Mouse (Mus musculus) NIH3T3 (cell line): ENCODE data around the gene Tmem50a.
A peak's percentile ranks its signal among the peaks of the same experiment; 100 is the strongest.
"Not testable (repeated sequence)": the region's sequence is repeated elsewhere in the genome, so short reads cannot be mapped to it uniquely, and the experiment has no call there.

Source experiments
- DNase-seq: peaks from one replicate; pipeline ENCODE4 v3.0.0-alpha.2; 2012; ENCODE audit warnings: low read depth

The Tmem50a gene

GRCm38 (mm10) chr4:134923258-134924018 lies 8.6 kb upstream of the Tmem50a start, which contains the start of gene Rsrp1:
Gene Rsrp1 (plus strand): TSS chr4:134923592.
- peak; percentile 99 for DNase-seq

- DNase-seq = no peak
These were observed 8.1 kb upstream of the Tmem50a start for GRCm38 (mm10) chr4:134922925-134923244.

DNA sequence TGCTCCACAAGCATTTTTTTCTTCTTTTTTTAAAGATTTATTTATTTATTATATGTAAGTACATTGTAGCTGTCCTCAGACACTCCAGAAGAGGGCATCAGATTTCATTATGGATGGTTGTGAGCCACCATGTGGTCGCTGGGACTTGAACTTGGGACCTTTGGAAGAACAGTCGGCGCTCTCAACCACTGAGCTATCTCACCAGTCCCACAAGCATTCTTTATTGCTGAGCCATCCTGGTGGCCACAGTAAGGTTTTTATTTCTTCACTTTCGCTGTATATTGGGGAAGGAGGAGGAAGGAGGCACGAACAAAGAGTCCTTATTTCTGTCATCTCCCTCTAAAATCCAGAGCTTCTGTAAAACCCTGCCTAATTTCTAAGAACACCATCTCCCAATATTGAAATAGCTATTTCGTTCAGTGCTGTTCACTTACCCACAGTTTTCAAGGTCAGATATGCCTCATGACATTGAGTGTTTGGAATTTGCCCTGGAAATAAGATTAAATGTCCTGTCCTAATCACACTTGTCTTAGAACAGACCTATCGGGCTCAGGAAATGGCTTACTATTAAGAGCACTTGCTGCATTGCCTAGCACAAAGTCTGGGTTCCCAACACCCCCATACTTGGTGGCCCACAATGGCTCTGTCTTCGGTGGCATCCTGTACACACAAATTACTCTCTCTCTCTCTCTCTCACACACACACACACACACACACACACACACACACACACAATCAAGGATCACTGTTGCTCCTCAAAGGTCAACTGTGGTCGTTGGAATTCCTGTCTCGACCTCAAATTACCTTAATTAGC lies 7.5 kb upstream of the Tmem50a start:
- DNase-seq = no peak

GRCm38 (mm10) chr4:134921703-134922102 lies 6.9 kb upstream of the Tmem50a start:
- no peak for DNase-seq

DNA sequence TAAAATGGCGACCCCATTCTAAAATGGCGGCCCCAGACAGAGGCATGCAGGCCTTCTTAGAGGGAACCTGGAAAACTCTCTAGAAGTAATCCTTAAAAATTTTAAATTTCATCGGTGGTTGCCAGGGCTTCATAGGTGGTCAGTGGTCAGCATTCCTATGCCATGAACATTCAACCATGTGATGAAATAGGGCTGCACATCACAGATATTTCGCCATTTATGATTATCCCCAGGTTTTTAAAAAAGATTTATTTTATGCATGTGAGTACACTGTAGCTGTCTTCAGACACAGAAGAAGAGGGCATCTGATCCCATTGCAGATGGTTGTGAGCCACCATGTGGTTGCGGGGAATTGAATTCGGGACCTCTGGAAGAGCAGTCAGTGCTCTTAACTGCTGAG lies 5.8 kb upstream of the Tmem50a start:
- peak; percentile 77 for DNase-seq

DNA sequence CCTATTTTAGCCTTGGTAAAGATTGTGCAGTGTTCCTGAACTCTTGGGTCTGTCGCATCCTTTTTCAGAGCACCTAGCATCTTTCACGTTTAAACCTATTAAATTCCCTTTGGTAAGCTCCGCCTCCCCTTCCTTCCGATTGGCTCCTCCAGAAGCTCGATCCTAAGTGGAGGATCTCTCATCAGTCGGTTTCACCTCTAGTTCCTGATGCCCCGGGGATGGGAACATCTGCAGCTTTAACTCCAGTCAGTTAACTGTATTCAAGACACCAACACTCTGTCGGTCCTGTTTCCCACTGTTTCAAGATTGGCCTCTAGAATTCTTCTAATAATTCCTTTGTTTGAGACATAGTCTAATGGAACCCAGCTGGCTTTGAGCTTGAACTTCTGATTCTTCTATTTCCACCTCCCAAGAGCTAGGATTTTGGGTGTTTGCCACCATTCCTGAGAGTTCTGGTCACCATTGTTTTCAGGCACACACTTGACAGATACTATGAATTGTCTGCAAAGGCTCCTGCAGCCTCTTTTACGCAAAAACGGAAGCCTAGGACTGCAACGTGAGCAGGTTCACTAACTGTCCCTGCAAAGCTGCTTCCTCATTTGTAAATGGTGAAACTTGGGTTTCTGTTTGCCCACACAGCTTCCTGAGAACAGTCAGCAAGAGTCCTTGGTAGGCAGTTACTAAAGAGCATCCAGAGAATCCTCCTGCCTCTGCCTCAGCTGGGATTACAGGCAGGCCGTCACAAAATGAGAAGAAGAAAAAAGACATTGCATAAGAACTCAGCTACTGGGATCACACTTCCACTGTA lies 5.1 kb upstream of the Tmem50a start:
- DNase-seq = peak; percentile 50

- peak; percentile 83 for DNase-seq
These were observed 3.6 kb upstream of the Tmem50a start for GRCm38 (mm10) chr4:134918381-134918780.

GRCm38 (mm10) chr4:134917194-134917593 lies 2.4 kb upstream of the Tmem50a start:
- DNase-seq = no peak

DNA sequence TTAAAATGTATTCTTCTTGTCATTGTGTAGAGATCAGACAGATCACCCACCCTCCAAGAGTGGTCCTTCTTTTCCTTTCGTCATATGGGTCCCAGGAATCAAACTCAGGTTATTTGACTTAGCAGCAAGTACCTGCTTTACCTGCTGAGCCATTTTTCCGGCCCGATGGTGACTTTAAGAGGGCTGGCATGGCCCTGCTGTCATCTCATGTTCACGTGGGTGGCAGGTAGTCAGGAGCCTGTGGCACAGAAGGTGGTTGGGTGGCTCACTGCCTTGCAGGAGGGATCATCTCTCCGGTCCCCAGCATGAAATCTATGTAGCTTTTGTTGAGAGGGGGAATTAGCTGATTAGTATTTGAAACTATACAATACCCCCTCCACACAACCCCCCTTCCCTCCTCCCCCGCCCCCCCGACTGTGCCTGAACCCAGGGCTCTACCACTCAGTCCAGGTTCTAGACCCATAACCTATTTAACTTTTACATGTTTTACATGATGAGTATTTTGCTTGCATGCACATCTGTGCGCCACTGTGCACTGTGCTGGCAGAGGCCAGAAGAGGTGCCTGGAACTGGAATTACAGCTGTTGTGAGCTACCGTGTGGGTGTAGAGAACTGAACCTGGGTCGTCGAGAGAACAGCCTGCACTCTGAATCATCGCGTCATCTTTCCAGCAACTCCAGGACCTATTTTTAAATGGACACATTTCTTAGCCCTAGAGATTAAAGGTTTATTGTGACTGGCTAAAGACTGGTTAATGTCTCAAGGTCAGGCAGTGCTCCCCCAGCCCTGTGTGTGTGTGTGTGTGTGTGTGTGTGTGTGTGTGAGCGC lies 613 bp upstream of the Tmem50a start:
- DNase-seq = peak; percentile 7

DNA sequence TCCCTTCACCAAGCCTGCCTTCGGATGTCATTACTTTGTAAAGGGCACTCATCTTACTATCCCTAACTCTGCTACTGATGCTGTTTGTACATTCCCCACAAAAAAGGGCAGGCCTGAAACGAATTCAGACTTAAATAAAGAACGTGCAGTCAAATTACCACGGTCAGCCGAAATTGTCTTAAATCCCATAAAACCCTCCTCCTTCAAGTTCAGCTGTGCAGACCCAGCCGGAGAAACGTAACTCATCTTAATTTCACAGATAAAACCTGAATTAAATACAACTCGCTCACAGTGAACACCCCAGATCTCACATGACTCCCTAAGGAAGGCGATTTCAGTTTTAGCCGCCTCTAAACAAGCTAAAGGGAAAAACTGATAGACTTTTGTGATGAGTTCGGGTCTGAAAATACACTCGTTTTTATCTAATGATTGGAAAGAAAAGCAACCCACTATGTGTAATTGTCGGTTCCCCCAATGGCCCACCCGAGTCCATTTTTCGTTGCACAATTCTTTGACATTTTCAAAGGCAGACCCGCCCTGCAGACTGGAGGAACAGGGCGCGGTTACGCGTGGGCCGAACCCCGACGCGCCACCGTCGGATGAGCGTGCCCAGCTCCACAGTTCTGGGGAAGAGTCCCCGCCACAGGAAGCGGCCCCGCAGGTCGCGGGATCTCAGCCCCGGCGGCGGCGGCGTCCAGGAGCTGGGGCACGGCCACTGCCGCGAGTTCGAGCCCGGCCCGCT lies 531 bp downstream of the Tmem50a start:
- no peak for DNase-seq

DNA sequence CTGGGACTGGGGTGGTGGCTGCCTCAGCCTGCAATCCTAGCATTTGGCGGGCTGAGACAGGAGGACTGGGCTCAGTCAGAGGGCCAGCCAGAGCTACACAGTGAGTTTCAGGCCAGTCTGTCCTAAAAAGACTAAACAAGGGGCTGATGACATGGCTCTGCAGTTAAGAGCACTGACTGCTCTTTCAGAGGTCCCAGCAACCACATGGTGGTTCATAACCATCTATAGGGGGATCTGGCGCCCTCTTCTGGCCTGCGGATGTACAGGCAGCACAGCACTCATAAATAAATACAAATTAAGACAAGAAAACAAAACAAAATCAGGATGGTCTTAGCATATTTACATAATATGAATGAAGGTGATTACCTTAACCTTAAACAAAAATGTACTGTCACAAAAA lies 1.4 kb downstream of the Tmem50a start:
- DNase-seq = peak; percentile 84

GRCm38 (mm10) chr4:134911406-134911805 lies 3.4 kb downstream of the Tmem50a start:
- DNase-seq = not testable (repeated sequence)

DNA sequence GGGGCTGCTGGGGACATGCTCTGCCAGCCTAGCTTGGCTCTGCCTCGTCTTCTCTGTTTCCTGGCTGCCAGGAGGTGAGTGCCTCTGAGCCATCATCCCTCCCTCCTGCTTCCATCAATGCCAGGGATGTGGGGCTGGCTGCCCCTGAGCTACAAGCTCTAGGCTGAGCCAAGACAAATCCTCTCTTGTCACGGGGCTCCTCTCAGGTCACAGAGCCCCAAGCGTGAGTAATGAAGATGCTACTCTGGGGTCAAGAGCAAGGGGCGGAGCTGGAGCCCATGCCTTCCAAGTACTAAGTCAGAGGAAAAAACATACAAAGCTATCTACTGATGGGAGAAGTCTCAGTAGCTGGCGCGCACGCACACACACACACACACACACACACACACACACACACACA lies 11.8 kb downstream of the Tmem50a start:
- DNase-seq = no peak

DNA sequence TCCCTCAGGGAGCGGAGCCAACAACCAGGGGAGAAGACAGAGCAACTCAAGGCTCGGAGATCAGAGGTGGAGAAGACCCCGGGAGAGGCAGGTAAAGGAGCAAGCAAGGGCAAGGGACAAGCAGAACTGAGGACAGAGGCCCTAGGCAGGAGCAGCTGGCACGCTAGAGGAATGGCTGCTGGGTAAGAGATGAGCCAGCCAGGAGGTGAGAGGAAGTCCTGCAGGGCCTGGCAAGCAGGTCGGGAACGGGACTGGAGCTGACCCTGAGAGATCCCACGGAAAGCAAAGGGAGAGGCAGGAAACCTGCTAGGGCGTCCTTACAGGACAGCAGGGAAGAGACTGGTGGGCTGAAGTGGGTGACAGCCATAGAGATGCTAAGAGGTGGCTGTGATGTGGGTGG lies 13.7 kb downstream of the Tmem50a start:
- DNase-seq = no peak

GRCm38 (mm10) chr4:134897256-134897655 lies 17.6 kb downstream of the Tmem50a start:
- DNase-seq = no peak

DNA sequence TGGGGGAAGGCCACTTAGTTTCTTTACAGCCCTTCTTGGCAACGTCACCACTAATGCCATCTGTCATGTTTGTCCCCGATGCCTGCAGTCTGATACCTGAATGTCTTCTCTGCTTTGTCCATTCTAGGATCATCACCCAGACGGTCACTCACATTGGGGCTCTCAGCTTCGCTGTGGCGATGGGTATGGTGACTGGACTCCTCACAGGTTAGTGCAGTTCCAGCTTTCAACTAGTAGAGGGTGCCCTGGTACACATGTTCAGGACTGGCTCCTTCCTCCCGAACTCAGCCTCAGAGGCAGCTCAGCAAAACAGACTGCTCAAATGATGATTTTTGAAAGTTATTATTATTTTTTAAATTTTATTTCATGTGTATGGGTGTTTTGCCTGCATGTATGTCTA lies 22.7 kb downstream of the Tmem50a start:
- DNase-seq = no peak

DNA sequence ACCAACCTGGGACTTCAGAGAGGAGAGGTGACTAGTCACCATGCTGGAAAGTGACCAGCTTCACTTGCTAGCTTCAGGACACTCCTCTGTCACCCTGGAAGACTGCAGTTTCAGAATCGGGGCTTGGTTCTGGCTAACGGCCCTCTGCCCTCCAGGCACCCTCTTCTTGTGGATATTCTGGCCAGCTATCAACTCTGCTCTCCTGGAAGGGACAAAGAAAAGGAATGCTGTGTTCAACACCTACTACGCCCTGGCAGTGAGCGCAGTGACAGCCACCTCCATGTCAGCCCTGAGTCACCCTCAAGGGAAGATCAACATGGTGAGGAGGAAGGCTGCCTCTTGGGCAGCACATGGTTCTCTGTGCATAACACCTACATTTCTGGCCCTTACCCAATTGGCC lies 30.5 kb downstream of the Tmem50a start:
- DNase-seq = no peak

GRCm38 (mm10) chr4:134883808-134884207 lies 31.0 kb downstream of the Tmem50a start:
- peak; percentile 11 for DNase-seq

DNA sequence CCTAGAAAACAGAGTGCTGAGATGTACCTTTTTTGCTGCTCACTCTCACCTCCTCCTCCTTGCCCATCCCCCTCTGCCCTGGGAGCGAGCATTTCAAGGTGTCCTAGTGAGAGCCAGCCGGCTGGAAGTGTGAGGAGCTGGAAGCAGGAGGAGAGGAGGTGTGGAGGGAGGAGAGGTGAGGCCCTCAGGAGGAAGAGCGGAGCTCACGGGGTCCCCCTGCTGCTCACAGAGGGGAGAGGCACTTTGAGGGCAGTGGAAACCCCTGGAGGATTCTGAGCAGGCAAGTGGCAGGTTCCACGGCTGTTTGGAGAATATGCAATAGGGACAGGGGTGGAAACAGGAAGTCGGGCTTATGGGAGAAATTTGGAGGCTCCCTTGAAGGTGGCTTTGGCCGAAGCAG lies 31.6 kb downstream of the Tmem50a start:
- peak; percentile 63 for DNase-seq

GRCm38 (mm10) chr4:134880041-134880440 lies 34.8 kb downstream of the Tmem50a start:
- DNase-seq = peak; percentile 34

DNA sequence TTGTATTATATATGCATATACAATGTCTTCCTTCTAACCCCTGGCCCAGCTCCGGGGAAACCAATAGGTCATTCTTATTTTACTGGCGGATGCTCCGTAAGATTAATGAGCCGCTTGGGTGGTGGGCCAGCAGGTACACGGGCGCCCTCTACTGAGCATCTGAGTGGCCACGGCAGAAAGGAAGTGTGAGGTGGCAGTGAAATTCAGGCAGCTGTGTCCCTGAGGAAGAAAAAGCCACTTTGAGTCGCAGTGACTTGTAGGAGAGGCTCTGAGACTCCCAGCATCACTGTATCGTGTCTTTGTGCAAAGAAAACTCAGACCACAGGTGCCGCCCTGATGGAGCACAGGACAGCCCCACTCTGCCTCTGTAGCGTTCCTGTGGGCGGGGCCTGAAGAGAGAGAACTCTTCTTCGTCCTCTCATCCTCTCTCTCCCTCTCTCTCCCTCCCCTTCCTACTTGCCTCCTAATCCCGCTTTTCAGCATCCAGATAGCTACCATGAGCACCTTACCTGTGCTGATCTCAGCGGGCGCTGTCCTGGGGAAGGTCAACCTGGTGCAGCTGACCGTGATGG lies 35.3 kb downstream of the Tmem50a start:
- peak; percentile 78 for DNase-seq
